Mouse (Mus musculus) testis, adult 2 months (tissue): Measurements from ENCODE around the gene Cop1. TPM values are rescaled to one million over a fixed set of nuclear protein-coding genes. Genes with fewer than 3 reads are reported as not detected.
"Not testable (repeated sequence)": the region's sequence is repeated elsewhere in the genome, so short reads cannot be mapped to it uniquely, and the experiment has no call there.

Experiments
- H3K27ac ChIP-seq: fragments of 200-500 bp; 2 replicates; pipeline ENCODE4 v1.5.1; 2012; ENCODE audit warnings: low read depth, low read length; ENCODE audit not compliant: control insufficient read depth, insufficient read depth
- H3K27me3 ChIP-seq: fragments of 200-500 bp; 2 replicates; pipeline ENCODE4 v1.6.1; 2012; ENCODE audit warnings: mild to moderate bottlenecking, low read length, moderate library complexity; ENCODE audit not compliant: control insufficient read depth, insufficient read depth
- H3K36me3 ChIP-seq: fragments of 200-500 bp; 2 replicates; pipeline ENCODE4 v1.6.1; 2012; ENCODE audit warnings: mild to moderate bottlenecking, low read length; ENCODE audit not compliant: control insufficient read depth, insufficient read depth
- H3K4me1 ChIP-seq: fragments of 200-500 bp; 2 replicates; pipeline ENCODE4 v1.6.1; 2012; ENCODE audit warnings: low read length; ENCODE audit not compliant: control insufficient read depth, insufficient read depth
- H3K4me3 ChIP-seq: fragments of 200-500 bp; 2 replicates; pipeline ENCODE4 v1.5.1; 2012; ENCODE audit warnings: low read depth, mild to moderate bottlenecking, low read length, moderate library complexity, mixed read lengths; ENCODE audit not compliant: control insufficient read depth
- CTCF ChIP-seq: fragments of 200-500 bp; IDR thresholded peaks from 2 replicates; pipeline ENCODE4 v1.5.1; 2012; ENCODE audit warnings: low read depth, mild to moderate bottlenecking, inconsistent platforms, low read length, moderate library complexity; ENCODE audit not compliant: control insufficient read depth, insufficient read depth, insufficient replicate concordance
- POLR2A ChIP-seq: fragments of 200-500 bp; IDR thresholded peaks from 2 replicates; pipeline ENCODE4 v1.6.1; 2012; ENCODE audit warnings: low read depth, mild to moderate bottlenecking, inconsistent platforms, low read length, moderate library complexity; ENCODE audit not compliant: control insufficient read depth
- polyA plus RNA-seq: library from polyadenylated mRNA; depleted of rRNA; stranded (reverse); fragments of >200 nt; gene quantifications from 2 replicates; pipeline ENCODE4 v1.2.3, GENCODE M21; 2012

The Cop1 gene
- polyA plus RNA-seq, 1 experiment = 81.5 TPM

- no peak overlapping the region for H3K27ac ChIP-seq
- H3K27me3 ChIP-seq = no peaks in the 10 kb centered on the region
- no peaks in the 10 kb centered on the region for H3K36me3 ChIP-seq
- H3K4me1 ChIP-seq = no peaks in the 10 kb centered on the region
- TF ChIP-seq POLR2A = no peak
- TF ChIP-seq CTCF = no peak
- no peak overlapping the region for H3K4me3 ChIP-seq
Observed at GRCm38 (mm10) chr1:159222046-159222445, 10.1 kb upstream of the Cop1 start.

GRCm38 (mm10) chr1:159225064-159225824 is 6.9 kb upstream of the Cop1 start:
- Histone ChIP-seq H3K4me3 (no peak overlapping the region), H3K27ac (no peak overlapping the region), H3K27me3 (no peaks in the 10 kb centered on the region), H3K4me1 (no peaks in the 10 kb centered on the region), H3K36me3 (no peaks in the 10 kb centered on the region)
- no peak for TF ChIP-seq POLR2A
- TF ChIP-seq CTCF = no peak

GRCm38 (mm10) chr1:159232572-159233261 is 597 bp downstream of the Cop1 start:
- Histone ChIP-seq H3K4me3 (peak overlapping the region; percentile 97), H3K27ac (peak overlapping the region; percentile 97)
- not testable (repeated sequence) for H3K27me3 ChIP-seq, H3K4me1 ChIP-seq, H3K36me3 ChIP-seq

- Histone ChIP-seq H3K36me3 (no peaks in the 10 kb centered on the region), H3K4me3 (no peak overlapping the region), H3K27ac (no peak overlapping the region)
Observed at GRCm38 (mm10) chr1:159233426-159233825, 1.3 kb downstream of the Cop1 start.

GRCm38 (mm10) chr1:159234496-159234895 is 2.4 kb downstream of the Cop1 start:
- H3K4me3 ChIP-seq = no peak overlapping the region
- H3K4me1 ChIP-seq = peaks cover 5% of the 10 kb centered on the region
- no peak for TF ChIP-seq CTCF
- TF ChIP-seq POLR2A = no peak

More at GRCm38 (mm10) chr1:159233426-159233825, 1.3 kb downstream of the Cop1 start:
- H3K4me1 ChIP-seq = peaks cover 5% of the 10 kb centered on the region
- H3K27me3 ChIP-seq = no peaks in the 10 kb centered on the region
- TF ChIP-seq POLR2A (no peak), CTCF (no peak)

GRCm38 (mm10) chr1:159235674-159236073 is 3.6 kb downstream of the Cop1 start:
- H3K27me3 ChIP-seq = no peaks in the 10 kb centered on the region
- TF ChIP-seq POLR2A (no peak), CTCF (no peak)
- H3K27ac ChIP-seq = no peak overlapping the region
- H3K36me3 ChIP-seq = no peaks in the 10 kb centered on the region
- no peak overlapping the region for H3K4me3 ChIP-seq
- H3K4me1 ChIP-seq = peaks cover 5% of the 10 kb centered on the region

More at GRCm38 (mm10) chr1:159234496-159234895, 2.4 kb downstream of the Cop1 start:
- Histone ChIP-seq H3K27me3 (no peaks in the 10 kb centered on the region), H3K27ac (no peak overlapping the region), H3K36me3 (no peaks in the 10 kb centered on the region)

GRCm38 (mm10) chr1:159238147-159238546 is 6.0 kb downstream of the Cop1 start:
- Histone ChIP-seq H3K27me3 (no peaks in the 10 kb centered on the region), H3K4me3 (no peak overlapping the region), H3K27ac (no peak overlapping the region), H3K4me1 (peaks cover 3% of the 10 kb centered on the region; the same call in 1 of the 2 replicates), H3K36me3 (0 out of 2 replicates have a peak, but pooled peaks cover 1% of the 10 kb centered on the region)
- TF ChIP-seq CTCF (no peak), POLR2A (no peak)
